Mouse (Mus musculus): ENCODE results near the gene Rnf213. TPM values are rescaled to one million over a fixed set of nuclear protein-coding genes. Genes with fewer than 3 reads are reported as not detected.
A peak's percentile ranks its signal among the peaks of the same experiment; 100 is the strongest.

Rnf213 gene
- total RNA-seq, 1 experiment = 37.3 TPM

- no peaks in the 10 kb centered on the region for H3K36me3 ChIP-seq (ENCODE audit: control insufficient read depth, insufficient read depth, low read length, poor library complexity, severe bottlenecking)
- TF ChIP-seq HCFC1 (IDR thresholded peaks at IDR 0.05; ENCODE audit: borderline replicate concordance, insufficient read depth, low read length) (no peak), CHD2 (IDR thresholded peaks at IDR 0.05; ENCODE audit: low read depth, low read length) (no peak), ZC3H11A (IDR thresholded peaks at IDR 0.05; ENCODE audit: borderline replicate concordance, low read depth, low read length) (no peak), MAFK (IDR thresholded peaks at IDR 0.05; ENCODE audit: insufficient read depth, low read depth, low read length) (no peak), ZNF384 (IDR thresholded peaks at IDR 0.05; ENCODE audit: low read depth, low read length) (no peak)
- H3K4me1 ChIP-seq (ENCODE audit: control insufficient read depth in 2 of 2, insufficient read depth in 2 of 2, low read length in 2 of 2, poor library complexity in 1 of 2) = peaks cover 0 to 5% of the 10 kb centered on the region in 2 experiments; a peak in 1 of 4 replicates
- no peak overlapping the region for H3K9ac ChIP-seq (ENCODE audit: insufficient read depth, low read depth, low read length, poor library complexity, severe bottlenecking)
- in situ Hi-C loops (cut with MboI; ENCODE audit: low sequenced_read_pairs in 2 of 2, unreplicated experiment in 2 of 2) = no loop called here
- H3K9me3 ChIP-seq (ENCODE audit: control insufficient read depth, insufficient read depth, low read depth, low read length) = no peaks in the 10 kb centered on the region
- no peak overlapping the region for H3K4me3 ChIP-seq (ENCODE audit: insufficient read depth in 1 of 2, low read depth in 1 of 2, low read length in 2 of 2, poor library complexity in 1 of 2, severe bottlenecking in 1 of 2)
- no peak for DNase-seq (ENCODE audit: low read depth, low spot score)
- no peak overlapping the region for H3K27ac ChIP-seq (ENCODE audit: insufficient read depth, low read depth, low read length, poor library complexity, severe bottlenecking)
Observed at GRCm38 (mm10) chr11:119353946-119354345, 39.0 kb upstream of the Rnf213 start.

GRCm38 (mm10) chr11:119354798-119355442, 38.0 kb upstream of the Rnf213 start:
- Histone ChIP-seq H3K4me1 (ENCODE audit: control insufficient read depth in 2 of 2, insufficient read depth in 2 of 2, low read length in 2 of 2, poor library complexity in 1 of 2) (peaks cover 0 to 5% of the 10 kb centered on the region in 2 experiments; a peak in 1 of 4 replicates), H3K36me3 (ENCODE audit: control insufficient read depth, insufficient read depth, low read length, poor library complexity, severe bottlenecking) (no peaks in the 10 kb centered on the region; the same call in 1 of the 2 replicates)
- TF ChIP-seq ZC3H11A (IDR thresholded peaks at IDR 0.05; ENCODE audit: borderline replicate concordance, low read depth, low read length) (no peak), HCFC1 (IDR thresholded peaks at IDR 0.05; ENCODE audit: borderline replicate concordance, insufficient read depth, low read length) (no peak), ZNF384 (IDR thresholded peaks at IDR 0.05; ENCODE audit: low read depth, low read length) (no peak), CHD2 (IDR thresholded peaks at IDR 0.05; ENCODE audit: low read depth, low read length) (no peak), MAFK (IDR thresholded peaks at IDR 0.05; ENCODE audit: insufficient read depth, low read depth, low read length) (no peak)

GRCm38 (mm10) chr11:119355443-119356385, 37.2 kb upstream of the Rnf213 start, which contains the start of the genes Sgsh and Slc26a11:
Gene Sgsh (minus strand): TSS chr11:119355536.
Gene Slc26a11 (plus strand): TSS chr11:119355557.
- no peaks in the 10 kb centered on the region for H3K9me3 ChIP-seq (ENCODE audit: control insufficient read depth, insufficient read depth, low read depth, low read length)
- in situ Hi-C loops (cut with MboI; ENCODE audit: low sequenced_read_pairs in 2 of 2, unreplicated experiment in 2 of 2) = no loop called here
- H3K4me3 ChIP-seq (ENCODE audit: insufficient read depth in 1 of 2, low read depth in 1 of 2, low read length in 2 of 2, poor library complexity in 1 of 2, severe bottlenecking in 1 of 2) = peak within 1 kb of the TSS; percentile 80 to 90

More at GRCm38 (mm10) chr11:119354798-119355442, 38.0 kb upstream of the Rnf213 start:
- no peak overlapping the region for H3K27ac ChIP-seq (ENCODE audit: insufficient read depth, low read depth, low read length, poor library complexity, severe bottlenecking)
- H3K4me3 ChIP-seq (ENCODE audit: insufficient read depth in 1 of 2, low read depth in 1 of 2, low read length in 2 of 2, poor library complexity in 1 of 2, severe bottlenecking in 1 of 2) = peak overlapping the region; percentile 80 to 90
- H3K9me3 ChIP-seq (ENCODE audit: control insufficient read depth, insufficient read depth, low read depth, low read length) = no peaks in the 10 kb centered on the region
- H3K9ac ChIP-seq (ENCODE audit: insufficient read depth, low read depth, low read length, poor library complexity, severe bottlenecking) = peak overlapping the region; percentile 77
- DNase-seq (ENCODE audit: low read depth, low spot score) = no peak
- in situ Hi-C loops (cut with MboI; ENCODE audit: low sequenced_read_pairs in 2 of 2, unreplicated experiment in 2 of 2) = no loop called here

GRCm38 (mm10) chr11:119359089-119359488, 33.8 kb upstream of the Rnf213 start:
- Histone ChIP-seq H3K4me3 (ENCODE audit: insufficient read depth in 1 of 2, low read depth in 1 of 2, low read length in 2 of 2, poor library complexity in 1 of 2, severe bottlenecking in 1 of 2) (no peak overlapping the region), H3K27ac (ENCODE audit: insufficient read depth, low read depth, low read length, poor library complexity, severe bottlenecking) (no peak overlapping the region), H3K4me1 (ENCODE audit: control insufficient read depth in 2 of 2, insufficient read depth in 2 of 2, low read length in 2 of 2, poor library complexity in 1 of 2) (peaks cover 0 to 9% of the 10 kb centered on the region in 2 experiments; a peak in 1 of 4 replicates), H3K9me3 (ENCODE audit: control insufficient read depth, insufficient read depth, low read depth, low read length) (no peaks in the 10 kb centered on the region), H3K9ac (ENCODE audit: insufficient read depth, low read depth, low read length, poor library complexity, severe bottlenecking) (no peak overlapping the region), H3K36me3 (ENCODE audit: control insufficient read depth, insufficient read depth, low read length, poor library complexity, severe bottlenecking) (no peaks in the 10 kb centered on the region; the same call in 1 of the 2 replicates)
- TF ChIP-seq CHD2 (IDR thresholded peaks at IDR 0.05; ENCODE audit: low read depth, low read length) (no peak), HCFC1 (IDR thresholded peaks at IDR 0.05; ENCODE audit: borderline replicate concordance, insufficient read depth, low read length) (no peak), ZC3H11A (IDR thresholded peaks at IDR 0.05; ENCODE audit: borderline replicate concordance, low read depth, low read length) (no peak), MAFK (IDR thresholded peaks at IDR 0.05; ENCODE audit: insufficient read depth, low read depth, low read length) (no peak), ZNF384 (IDR thresholded peaks at IDR 0.05; ENCODE audit: low read depth, low read length) (no peak)
- no peak for DNase-seq (ENCODE audit: low read depth, low spot score)
- in situ Hi-C loops (cut with MboI; ENCODE audit: low sequenced_read_pairs in 2 of 2, unreplicated experiment in 2 of 2) = no loop called here

More at GRCm38 (mm10) chr11:119355443-119356385, 37.2 kb upstream of the Rnf213 start, which contains the start of the genes Sgsh and Slc26a11:
- no peak within 1 kb of the TSS for H3K27ac ChIP-seq (ENCODE audit: insufficient read depth, low read depth, low read length, poor library complexity, severe bottlenecking)
- TF ChIP-seq CHD2 (IDR thresholded peaks at IDR 0.05; ENCODE audit: low read depth, low read length) (no peak), ZC3H11A (IDR thresholded peaks at IDR 0.05; ENCODE audit: borderline replicate concordance, low read depth, low read length) (no peak), MAFK (IDR thresholded peaks at IDR 0.05; ENCODE audit: insufficient read depth, low read depth, low read length) (no peak), ZNF384 (IDR thresholded peaks at IDR 0.05; ENCODE audit: low read depth, low read length) (no peak), HCFC1 (IDR thresholded peaks at IDR 0.05; ENCODE audit: borderline replicate concordance, insufficient read depth, low read length) (no peak)
- no peaks in the 10 kb centered on the region; the same call in 1 of the 2 replicates for H3K36me3 ChIP-seq (ENCODE audit: control insufficient read depth, insufficient read depth, low read length, poor library complexity, severe bottlenecking)
- peaks cover 0 to 4% of the 10 kb centered on the region in 2 experiments; a peak in 1 of 4 replicates for H3K4me1 ChIP-seq (ENCODE audit: control insufficient read depth in 2 of 2, insufficient read depth in 2 of 2, low read length in 2 of 2, poor library complexity in 1 of 2)
- peak; percentile 37 for DNase-seq (ENCODE audit: low read depth, low spot score)
- H3K9ac ChIP-seq (ENCODE audit: insufficient read depth, low read depth, low read length, poor library complexity, severe bottlenecking) = peak within 1 kb of the TSS; percentile 77

Data from ES-E14 (cell line).